Mouse (Mus musculus) c-Kit-positive CD71-positive TER-119-positive erythroid progenitor cells, embryonic 14.5 days (primary cell): ENCODE data around the gene Tmem94.
A peak's percentile ranks its signal among the peaks of the same experiment; 100 is the strongest.

Experiments
- DNase-seq: peaks from one replicate; pipeline ENCODE4 v3.0.0-alpha.2; 2013; ENCODE audit warnings: low spot score

The Tmem94 gene

GRCm38 (mm10) chr11:115832064-115832463 lies 66.8 kb downstream of the Tmem94 start:
- no peak for DNase-seq

- DNase-seq = no peak
Measured at GRCm38 (mm10) chr11:115832523-115832922, 67.3 kb downstream of the Tmem94 start.

GRCm38 (mm10) chr11:115833021-115833513 lies 67.8 kb downstream of the Tmem94 start:
- no peak for DNase-seq

DNA sequence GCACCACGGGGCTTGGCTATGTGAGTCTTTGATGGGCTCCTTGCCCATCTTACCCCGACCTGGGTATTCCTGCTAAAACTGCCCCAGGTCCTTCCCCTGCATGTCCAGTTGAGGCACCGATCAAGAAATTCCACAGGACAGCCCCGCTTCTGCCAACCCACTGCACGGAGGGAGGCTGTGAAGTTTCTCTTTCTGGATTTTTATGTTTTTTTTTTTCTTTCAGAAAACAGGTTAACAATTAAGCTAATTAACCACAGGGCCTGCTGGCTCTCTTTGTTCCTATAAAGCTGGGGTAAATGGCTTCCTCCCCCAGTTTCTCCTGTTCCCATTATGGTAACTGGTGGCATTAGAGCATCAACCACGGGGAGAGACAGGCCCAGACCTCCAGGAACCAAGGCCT lies 68.8 kb downstream of the Tmem94 start:
- no peak for DNase-seq

- DNase-seq = no peak
Measured at GRCm38 (mm10) chr11:115836656-115837395, 71.6 kb downstream of the Tmem94 start.

DNA sequence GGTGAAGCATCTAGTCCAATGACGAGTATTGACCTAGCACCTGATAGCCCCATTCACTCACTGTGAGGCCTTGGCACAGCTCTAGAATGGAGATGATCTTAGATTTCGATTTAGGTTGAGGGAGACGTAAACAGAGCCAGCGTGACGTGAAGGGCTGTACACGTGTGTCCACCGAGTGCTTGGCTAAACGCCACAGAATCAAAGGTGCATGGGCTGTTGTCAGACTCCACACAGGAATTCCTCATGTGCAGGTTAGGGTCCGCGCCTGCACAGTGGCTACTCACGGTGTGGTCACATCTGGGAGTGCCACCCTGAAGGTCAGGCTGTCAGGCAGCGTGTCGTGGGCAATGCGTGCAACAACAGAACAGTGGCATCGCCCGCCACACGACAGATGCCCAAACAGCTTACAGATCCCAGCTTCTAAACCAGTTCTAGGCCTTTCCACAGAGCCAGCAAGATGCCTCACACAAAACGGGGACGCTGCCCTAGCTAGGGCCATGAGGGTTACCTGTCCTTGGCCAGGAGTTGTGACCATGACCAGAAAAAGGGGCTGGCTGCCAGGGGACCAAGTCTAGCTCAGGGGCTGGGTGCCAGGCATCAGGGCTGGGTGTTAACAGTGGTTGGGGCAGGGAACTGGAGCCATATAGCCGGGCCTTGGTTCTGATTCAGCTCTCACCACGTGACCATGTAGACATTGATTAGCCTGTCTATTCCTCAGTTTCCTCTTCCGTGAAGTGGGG lies 72.5 kb downstream of the Tmem94 start:
- DNase-seq = no peak

DNA sequence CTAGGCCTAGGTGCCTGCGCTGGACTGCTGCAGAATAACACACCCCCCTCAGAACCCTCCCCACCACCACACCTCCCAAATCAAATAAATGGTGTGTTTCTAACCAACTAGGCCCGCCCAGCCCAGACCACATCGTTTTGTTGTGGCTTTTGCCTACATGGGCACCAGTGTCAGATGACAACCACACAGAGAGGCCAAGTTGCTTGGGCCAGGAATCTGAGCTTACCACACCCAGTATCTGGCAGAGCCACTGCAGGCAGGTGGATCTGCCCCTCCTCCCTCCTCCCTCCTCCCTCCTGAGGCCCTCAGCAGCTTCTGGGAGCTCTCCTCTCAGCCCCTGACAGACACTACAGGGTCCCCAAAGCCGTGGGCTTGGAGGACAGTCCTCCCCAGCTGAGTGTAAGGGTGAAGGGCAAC lies 73.7 kb downstream of the Tmem94 start:
- no peak for DNase-seq

DNA sequence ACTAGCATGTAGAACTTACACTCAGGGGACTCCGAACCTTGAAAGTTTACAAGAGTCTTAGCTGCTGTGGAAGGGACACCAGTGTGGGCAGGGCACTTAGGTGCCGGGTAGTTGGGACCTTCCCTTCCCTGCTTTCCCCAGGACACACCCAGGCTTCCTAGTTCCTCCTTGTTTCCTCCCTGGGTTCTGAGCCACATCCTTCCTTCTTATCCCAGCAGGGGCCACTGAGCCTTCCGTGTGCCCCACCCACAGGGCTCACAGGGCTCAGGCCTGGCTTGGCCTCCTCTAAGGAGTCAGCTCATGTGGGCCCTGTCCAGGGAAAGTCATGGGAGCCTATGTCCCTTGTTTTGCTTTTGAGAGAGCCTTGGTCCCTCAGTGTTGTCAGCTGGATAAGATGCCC lies 74.5 kb downstream of the Tmem94 start:
- DNase-seq = no peak

GRCm38 (mm10) chr11:115841044-115841443 lies 75.8 kb downstream of the Tmem94 start:
- no peak for DNase-seq

GRCm38 (mm10) chr11:115841961-115842550 lies 76.8 kb downstream of the Tmem94 start:
- peak; percentile 84 for DNase-seq

DNA sequence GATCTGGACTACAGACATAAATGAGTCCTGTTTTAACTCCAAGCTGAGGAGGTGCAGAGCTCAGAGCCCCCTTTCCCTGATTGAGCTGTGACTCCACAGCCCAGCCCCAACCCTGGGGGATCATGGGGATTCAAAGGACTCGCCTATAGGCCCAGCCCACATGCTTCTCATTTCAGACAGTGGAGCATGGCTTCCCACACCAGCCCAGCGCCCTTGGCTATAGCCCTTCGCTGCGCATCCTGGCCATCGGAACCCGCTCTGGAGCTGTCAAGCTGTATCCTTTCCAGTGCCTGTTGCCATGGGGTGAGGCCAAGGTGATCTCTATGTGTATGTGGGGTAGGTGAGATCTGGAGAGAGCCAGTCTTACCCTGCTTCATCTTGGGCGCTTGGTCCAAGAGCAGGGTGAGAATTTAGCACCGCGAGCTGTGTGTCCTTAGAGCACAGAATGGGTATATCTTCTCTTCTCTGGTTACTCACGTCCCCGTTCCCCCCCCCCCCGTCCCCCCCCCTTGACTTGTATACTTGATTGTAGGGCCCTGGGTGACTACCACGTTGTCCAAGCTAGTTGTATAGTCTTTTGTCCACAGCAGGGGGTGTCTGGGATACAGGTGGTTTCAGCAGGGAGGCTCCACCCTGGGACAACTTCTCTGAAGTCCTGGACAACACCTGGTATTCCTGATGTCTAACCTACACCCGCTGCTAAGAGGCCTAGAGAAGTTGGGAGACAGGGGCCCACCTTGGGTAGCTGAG lies 78.1 kb downstream of the Tmem94 start:
- no peak for DNase-seq

DNA sequence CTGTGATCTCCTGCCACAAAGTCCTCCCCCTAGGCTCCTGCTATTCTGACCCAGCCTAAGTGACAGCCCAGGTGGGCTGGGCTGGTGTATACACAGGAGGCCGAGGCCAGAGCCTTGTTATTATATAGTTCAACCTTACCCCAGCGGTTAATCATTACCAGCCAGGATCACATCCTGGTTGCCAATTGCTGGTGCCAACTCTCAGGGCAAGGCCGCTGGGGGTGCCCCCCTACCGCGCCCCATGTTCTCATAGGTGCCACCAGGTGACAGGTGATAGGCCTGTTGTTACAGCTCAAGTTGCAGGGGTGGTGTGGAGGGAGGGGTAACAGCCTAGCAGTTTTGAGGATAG lies 78.6 kb downstream of the Tmem94 start:
- no peak for DNase-seq

DNA sequence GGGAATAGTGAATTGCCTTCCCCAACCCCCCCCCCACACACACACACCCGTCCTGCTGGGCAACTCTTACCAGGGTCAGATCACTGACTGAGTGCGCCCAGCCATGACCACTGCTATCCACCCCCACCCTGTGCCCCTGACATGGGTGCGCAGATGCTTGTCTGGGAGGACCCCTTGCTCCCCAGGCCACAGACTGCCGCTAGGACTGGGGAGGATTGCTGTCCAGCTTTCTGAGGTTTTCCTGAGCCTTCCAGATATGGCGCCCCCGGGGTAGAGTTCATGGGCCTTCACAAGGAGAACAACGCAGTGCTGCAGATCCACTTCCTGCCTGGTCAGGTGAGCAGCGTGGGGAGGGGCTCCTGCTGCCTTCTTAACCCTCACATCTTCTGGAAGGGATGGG lies 79.0 kb downstream of the Tmem94 start:
- DNase-seq = no peak

DNA sequence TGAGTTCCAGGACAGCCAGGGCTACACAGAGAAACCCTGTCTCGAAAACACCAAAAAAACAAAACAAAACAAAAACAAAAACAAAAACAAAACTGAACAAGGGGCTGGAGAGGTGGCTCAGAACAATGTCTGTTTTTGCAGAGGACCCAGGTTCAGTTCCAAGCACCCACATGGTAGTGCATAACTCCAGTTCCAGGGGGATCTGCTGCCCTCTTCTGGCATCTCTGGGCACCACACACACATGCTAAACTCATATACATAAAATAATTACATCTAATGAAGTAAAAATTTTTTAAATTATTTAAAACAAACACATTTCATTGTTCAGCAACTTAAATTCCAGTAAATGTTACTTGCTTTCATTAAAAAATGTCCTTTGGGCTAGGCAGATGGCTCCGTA lies 80.6 kb downstream of the Tmem94 start:
- no peak for DNase-seq
